Mouse (Mus musculus): ENCODE measurements around the gene Adgrg5.

GRCm38 (mm10) chr8:94876820-94877219 lies 46.7 kb upstream of the Adgrg5 start:
- TF ChIP-seq CTCF (IDR thresholded peaks at IDR 0.05; ENCODE audit: low read depth) (no peak), EP300 (IDR thresholded peaks at IDR 0.05; ENCODE audit: low read depth) (no peak)

All from liver, postnatal 0 days (tissue).